Mouse (Mus musculus): ENCODE results near the gene Gm28047. TPM values are rescaled to one million over a fixed set of nuclear protein-coding genes. Genes with fewer than 3 reads are reported as not detected.

The Gm28047 gene
- polyA plus RNA-seq, 1 experiment, result 0.09 TPM

DNA sequence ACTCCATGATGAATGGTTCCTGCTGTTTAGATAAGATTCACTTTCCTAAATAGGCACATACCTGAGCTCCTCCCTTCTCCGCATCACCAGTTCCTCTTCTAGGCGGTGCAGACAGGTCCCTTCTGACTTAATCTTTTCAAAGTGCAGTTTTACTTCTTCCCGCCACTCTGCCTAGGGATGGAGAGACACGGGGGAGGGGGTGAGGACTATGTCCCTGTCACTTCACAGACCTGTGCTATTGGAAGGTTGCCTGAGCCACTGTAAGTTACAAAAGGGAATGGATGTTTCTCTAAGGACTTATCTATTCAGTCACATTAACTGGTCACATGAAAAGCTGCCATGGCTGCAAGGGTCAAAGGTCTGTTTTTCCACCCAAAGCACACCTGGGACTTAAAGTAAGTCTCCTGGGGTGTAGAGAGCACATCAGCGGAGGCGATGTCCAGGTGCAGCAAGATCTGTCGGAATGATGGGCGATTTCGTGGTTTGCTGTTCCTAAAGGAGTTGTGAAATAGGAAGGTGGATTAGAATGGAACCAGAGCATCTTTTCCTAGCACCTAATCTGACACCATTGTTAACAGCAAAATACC is 122.5 kb downstream of the Gm28047 start:
- Histone ChIP-seq H3K9me3 (ENCODE audit: control insufficient read depth, low read length) (no peaks in the 10 kb centered on the region), H3K36me3 (ENCODE audit: control insufficient read depth) (peaks cover 78% of the 10 kb centered on the region), H3K4me3 (replicated peaks) (no peak overlapping the region), H3K4me1 (ENCODE audit: control insufficient read depth) (peaks cover 5% of the 10 kb centered on the region), H3K27me3 (ENCODE audit: control insufficient read depth) (no peaks in the 10 kb centered on the region; the same call in 1 of the 2 replicates)
- no peak for TF ChIP-seq GATA1 (IDR thresholded peaks at IDR 0.05; ENCODE audit: low read length)
- no peak for TF ChIP-seq TAL1 (IDR thresholded peaks at IDR 0.05; ENCODE audit: low read length)

DNA sequence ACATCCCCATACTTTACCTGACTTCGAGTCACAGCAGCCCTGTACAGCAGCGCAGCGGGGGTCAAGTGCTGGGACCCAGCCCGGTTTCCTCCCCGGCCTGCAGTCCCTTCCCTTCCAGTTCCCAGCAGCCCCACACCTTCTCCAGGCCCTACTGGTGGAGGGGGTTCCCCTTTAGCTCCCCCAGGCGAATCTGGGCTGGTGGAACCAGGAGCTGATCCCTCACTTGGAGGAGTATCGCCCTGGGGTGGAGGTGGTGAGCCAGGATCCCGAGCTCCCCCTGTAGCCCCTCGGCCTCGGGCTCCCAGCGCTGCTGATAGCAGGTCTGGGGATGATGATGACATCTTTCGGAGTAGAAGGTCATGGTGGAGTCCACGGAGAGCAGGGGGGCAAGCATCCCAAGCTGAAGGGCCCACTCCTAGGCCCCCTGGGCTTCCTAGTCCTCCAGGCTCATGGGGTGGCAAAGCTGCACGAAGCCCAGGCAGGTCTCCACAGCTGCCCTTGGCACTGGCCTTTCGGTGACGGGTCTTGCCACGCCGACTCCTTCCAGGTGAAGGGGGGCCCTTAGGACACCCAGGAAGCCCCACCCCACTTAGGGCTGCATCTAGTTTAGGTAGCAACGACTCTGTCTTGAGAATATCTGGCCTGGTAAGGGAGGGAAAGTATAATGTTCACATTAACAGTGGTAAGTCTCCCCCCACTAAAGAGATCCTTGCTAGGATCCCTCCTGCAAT is 123.6 kb downstream of the Gm28047 start:
- no peak for TF ChIP-seq GATA1 (IDR thresholded peaks at IDR 0.05; ENCODE audit: low read length)
- no peak for TF ChIP-seq TAL1 (IDR thresholded peaks at IDR 0.05; ENCODE audit: low read length)
- H3K4me3 ChIP-seq (replicated peaks), result no peak overlapping the region
- no peaks in the 10 kb centered on the region for H3K9me3 ChIP-seq (ENCODE audit: control insufficient read depth, low read length)
- H3K36me3 ChIP-seq (ENCODE audit: control insufficient read depth), result peaks cover 88% of the 10 kb centered on the region
- peaks cover 5% of the 10 kb centered on the region for H3K4me1 ChIP-seq (ENCODE audit: control insufficient read depth)
- no peaks in the 10 kb centered on the region for H3K27me3 ChIP-seq (ENCODE audit: control insufficient read depth)

DNA sequence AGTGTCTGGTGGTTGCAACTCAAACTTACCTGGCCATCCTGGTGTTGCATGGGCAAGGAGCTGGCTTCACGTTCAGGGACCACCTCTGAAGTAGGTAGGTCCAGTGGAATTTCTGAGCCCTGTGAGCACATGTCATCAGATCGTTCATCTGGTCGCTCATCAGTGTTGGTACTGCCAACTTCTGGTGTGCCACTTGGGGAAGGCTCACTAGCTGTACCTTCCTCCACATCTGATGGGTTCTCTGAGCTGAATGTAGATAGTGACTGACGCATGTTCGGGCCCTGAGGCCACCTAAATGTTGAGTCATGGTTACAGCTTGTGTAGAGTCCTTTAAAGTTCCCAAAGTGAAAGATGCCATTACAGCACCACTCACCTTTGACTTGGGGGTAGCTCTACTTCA is 124.4 kb downstream of the Gm28047 start:
- peaks cover 95% of the 10 kb centered on the region for H3K36me3 ChIP-seq (ENCODE audit: control insufficient read depth)
- no peaks in the 10 kb centered on the region for H3K27me3 ChIP-seq (ENCODE audit: control insufficient read depth)
- TF ChIP-seq GATA1 (IDR thresholded peaks at IDR 0.05; ENCODE audit: low read length) (no peak), TAL1 (IDR thresholded peaks at IDR 0.05; ENCODE audit: low read length) (no peak)
- no peak overlapping the region for H3K4me3 ChIP-seq (replicated peaks)
- H3K9me3 ChIP-seq (ENCODE audit: control insufficient read depth, low read length), result no peaks in the 10 kb centered on the region
- peaks cover 5% of the 10 kb centered on the region for H3K4me1 ChIP-seq (ENCODE audit: control insufficient read depth)

DNA sequence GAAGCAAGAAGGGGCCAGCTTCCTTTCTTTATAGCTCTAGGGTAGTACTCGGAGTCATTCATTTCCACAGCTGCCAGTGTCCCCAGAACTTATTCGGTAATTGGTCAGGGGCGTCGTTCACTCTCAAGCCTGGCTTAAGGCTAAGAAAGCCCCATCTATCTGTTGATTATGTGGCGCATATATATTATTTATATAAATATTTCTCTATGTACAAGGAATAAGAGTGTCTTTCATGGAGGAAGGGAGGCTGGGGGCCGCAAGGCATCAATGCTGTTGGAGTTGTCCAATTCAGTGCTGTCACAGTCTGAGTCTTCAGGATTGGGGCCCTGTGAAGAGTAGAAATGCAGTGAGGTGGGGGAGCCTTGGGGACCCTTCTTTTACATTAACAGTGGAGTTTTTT is 125.0 kb downstream of the Gm28047 start:
- TF ChIP-seq TAL1 (IDR thresholded peaks at IDR 0.05; ENCODE audit: low read length) (no peak), GATA1 (IDR thresholded peaks at IDR 0.05; ENCODE audit: low read length) (no peak)
- Histone ChIP-seq H3K4me1 (ENCODE audit: control insufficient read depth) (peaks cover 5% of the 10 kb centered on the region), H3K4me3 (replicated peaks) (no peak overlapping the region), H3K9me3 (ENCODE audit: control insufficient read depth, low read length) (no peaks in the 10 kb centered on the region), H3K27me3 (ENCODE audit: control insufficient read depth) (no peaks in the 10 kb centered on the region), H3K36me3 (ENCODE audit: control insufficient read depth) (peaks cover 97% of the 10 kb centered on the region)

DNA sequence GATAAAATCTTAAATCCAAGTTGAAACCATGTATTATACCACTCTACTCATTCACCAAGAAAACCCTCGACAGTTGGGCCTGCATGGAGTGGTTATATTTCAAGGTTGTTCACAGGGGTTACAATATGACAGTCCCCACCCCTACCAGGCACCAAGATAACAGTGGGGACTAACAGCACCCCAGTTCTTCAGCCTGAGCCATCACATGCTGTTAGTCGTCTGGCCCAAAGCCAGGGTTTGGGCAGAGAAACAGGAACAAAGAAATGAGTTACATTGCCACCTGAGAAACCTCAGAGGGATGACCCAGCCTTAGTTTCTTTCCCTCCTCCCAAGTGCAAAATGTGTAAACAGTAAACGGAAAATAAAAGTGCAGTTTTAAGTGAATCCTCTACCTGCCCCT is 125.5 kb downstream of the Gm28047 start:
- no peaks in the 10 kb centered on the region for H3K27me3 ChIP-seq (ENCODE audit: control insufficient read depth)
- H3K36me3 ChIP-seq (ENCODE audit: control insufficient read depth), result peaks cover 98% of the 10 kb centered on the region
- no peak overlapping the region for H3K4me3 ChIP-seq (replicated peaks)
- H3K4me1 ChIP-seq (ENCODE audit: control insufficient read depth), result peaks cover 5% of the 10 kb centered on the region
- no peaks in the 10 kb centered on the region for H3K9me3 ChIP-seq (ENCODE audit: control insufficient read depth, low read length)
- TF ChIP-seq TAL1 (IDR thresholded peaks at IDR 0.05; ENCODE audit: low read length), result no peak
- no peak for TF ChIP-seq GATA1 (IDR thresholded peaks at IDR 0.05; ENCODE audit: low read length)

DNA sequence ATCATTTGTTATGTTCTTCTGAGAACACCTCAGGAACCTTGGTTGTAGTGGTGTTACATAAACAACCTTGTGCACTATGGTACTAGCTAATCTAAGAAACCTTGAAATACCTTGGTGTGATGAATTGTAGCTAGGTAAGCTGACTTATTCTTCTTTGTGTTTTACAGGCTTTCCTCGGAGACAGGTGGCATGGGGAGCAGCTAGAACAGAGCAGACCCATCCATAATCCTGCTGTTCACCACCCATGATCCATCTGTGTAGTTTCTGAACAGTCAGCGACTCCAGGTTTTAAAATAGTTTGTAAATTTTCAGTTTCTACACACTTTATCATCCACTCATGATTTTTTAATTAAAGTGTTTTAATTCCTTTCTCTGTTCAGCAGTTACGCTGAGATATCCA is 126.5 kb downstream of the Gm28047 start:
- Histone ChIP-seq H3K36me3 (ENCODE audit: control insufficient read depth) (peaks cover 98% of the 10 kb centered on the region), H3K4me3 (replicated peaks) (no peak overlapping the region), H3K27me3 (ENCODE audit: control insufficient read depth) (no peaks in the 10 kb centered on the region), H3K9me3 (ENCODE audit: control insufficient read depth, low read length) (no peaks in the 10 kb centered on the region), H3K4me1 (ENCODE audit: control insufficient read depth) (peaks cover 6% of the 10 kb centered on the region)
- TF ChIP-seq GATA1 (IDR thresholded peaks at IDR 0.05; ENCODE audit: low read length) (no peak), TAL1 (IDR thresholded peaks at IDR 0.05; ENCODE audit: low read length) (no peak)

DNA sequence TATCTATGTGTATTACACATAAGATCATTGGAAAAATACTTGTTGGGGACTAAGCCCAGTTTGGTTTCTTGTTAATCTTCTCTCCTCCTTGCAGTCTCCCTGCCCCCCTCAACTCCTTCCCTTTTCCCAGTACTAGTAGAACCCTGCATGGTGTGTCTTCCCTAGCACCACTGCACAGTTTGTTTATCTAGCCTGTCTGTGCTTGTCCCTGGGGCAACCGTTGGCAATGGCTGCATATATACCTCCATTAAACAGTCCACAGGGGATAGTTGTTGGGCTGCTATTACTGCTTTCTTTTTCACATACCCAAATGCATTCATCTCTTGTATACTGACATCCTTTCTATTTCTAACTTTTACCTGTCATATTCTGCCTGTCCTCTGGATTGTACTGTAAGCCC is 137.2 kb downstream of the Gm28047 start:
- no peaks in the 10 kb centered on the region for H3K27me3 ChIP-seq (ENCODE audit: control insufficient read depth)
- no peak for TF ChIP-seq TAL1 (IDR thresholded peaks at IDR 0.05; ENCODE audit: low read length)
- no peak for TF ChIP-seq GATA1 (IDR thresholded peaks at IDR 0.05; ENCODE audit: low read length)
- H3K9me3 ChIP-seq (ENCODE audit: control insufficient read depth, low read length), result no peaks in the 10 kb centered on the region
- no peaks in the 10 kb centered on the region; the same call in 1 of the 2 replicates for H3K4me1 ChIP-seq (ENCODE audit: control insufficient read depth)
- no peak overlapping the region for H3K4me3 ChIP-seq (replicated peaks)
- peaks cover 100% of the 10 kb centered on the region for H3K36me3 ChIP-seq (ENCODE audit: control insufficient read depth)

DNA sequence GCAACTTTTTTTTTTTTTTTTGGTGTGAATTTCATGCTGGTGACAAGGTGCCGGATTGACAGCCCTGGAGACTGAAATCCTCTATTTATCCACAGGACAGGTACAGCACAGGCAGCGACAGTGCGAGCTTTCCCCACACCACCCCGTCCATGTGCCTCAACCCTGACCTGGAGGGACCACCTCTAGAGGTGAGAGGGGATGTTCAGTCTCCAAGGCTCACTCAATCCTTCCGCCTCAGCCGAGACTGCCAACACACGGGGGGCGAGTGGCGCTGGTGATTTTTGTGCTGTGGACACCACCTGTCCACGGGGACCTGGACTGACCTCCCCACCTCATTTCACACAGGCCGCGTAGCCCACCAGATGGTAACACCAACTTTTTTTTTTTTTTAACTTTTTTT is 139.0 kb downstream of the Gm28047 start:
- TF ChIP-seq TAL1 (IDR thresholded peaks at IDR 0.05; ENCODE audit: low read length), result no peak
- TF ChIP-seq GATA1 (IDR thresholded peaks at IDR 0.05; ENCODE audit: low read length), result no peak
- Histone ChIP-seq H3K9me3 (ENCODE audit: control insufficient read depth, low read length) (no peaks in the 10 kb centered on the region), H3K4me3 (replicated peaks) (no peak overlapping the region), H3K4me1 (ENCODE audit: control insufficient read depth) (no peaks in the 10 kb centered on the region; the same call in 1 of the 2 replicates), H3K27me3 (ENCODE audit: control insufficient read depth) (no peaks in the 10 kb centered on the region), H3K36me3 (ENCODE audit: control insufficient read depth) (peaks cover 98% of the 10 kb centered on the region)

DNA sequence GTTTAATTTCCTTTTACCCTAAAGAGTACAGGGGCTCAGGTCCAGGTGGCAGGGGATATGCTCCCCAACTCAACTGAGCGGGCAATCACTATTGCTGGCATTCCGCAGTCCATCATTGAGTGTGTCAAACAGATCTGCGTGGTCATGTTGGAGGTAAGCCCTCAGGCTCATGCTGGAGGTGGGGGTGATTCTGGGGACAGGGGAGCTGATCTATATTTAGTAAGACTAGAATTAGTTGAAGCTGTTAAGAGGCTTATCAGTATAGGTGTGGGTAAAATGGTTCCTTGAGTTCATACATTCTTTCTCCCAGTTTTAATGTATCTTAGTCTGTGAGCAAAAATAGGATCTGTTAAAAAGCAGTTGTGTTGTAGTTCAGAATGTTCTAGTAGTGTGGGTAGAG is 141.7 kb downstream of the Gm28047 start:
- Histone ChIP-seq H3K9me3 (ENCODE audit: control insufficient read depth, low read length) (no peaks in the 10 kb centered on the region), H3K36me3 (ENCODE audit: control insufficient read depth) (peaks cover 97% of the 10 kb centered on the region), H3K4me3 (replicated peaks) (no peak overlapping the region), H3K27me3 (ENCODE audit: control insufficient read depth) (no peaks in the 10 kb centered on the region), H3K4me1 (ENCODE audit: control insufficient read depth) (no peaks in the 10 kb centered on the region; the same call in 1 of the 2 replicates)
- TF ChIP-seq TAL1 (IDR thresholded peaks at IDR 0.05; ENCODE audit: low read length) (no peak), GATA1 (IDR thresholded peaks at IDR 0.05; ENCODE audit: low read length) (no peak)

Data from erythroblast, embryonic 14.5 days (primary cell).